Mouse (Mus musculus): ENCODE measurements around the gene Ube2d3. TPM values are rescaled to one million over a fixed set of nuclear protein-coding genes. Genes with fewer than 3 reads are reported as not detected.

Gene Ube2d3
- polyA plus RNA-seq, 1 experiment = 333 TPM

GRCm38 (mm10) chr3:135403856-135404255 lies 34.1 kb upstream of the Ube2d3 start:
- Histone ChIP-seq H3K27ac (ENCODE audit: insufficient read depth, low read depth, low read length) (no peak overlapping the region), H3K27me3 (replicated peaks; ENCODE audit: control insufficient read depth, insufficient read depth, low read length) (no peaks in the 10 kb centered on the region), H3K36me3 (ENCODE audit: control insufficient read depth, insufficient read depth, low read length) (no peaks in the 10 kb centered on the region), H3K4me1 (ENCODE audit: control insufficient read depth, insufficient read depth, low read length) (no peaks in the 10 kb centered on the region), H3K4me3 (ENCODE audit: insufficient read depth, low read depth, low read length) (no peak overlapping the region)
- 69% methylated on average over 5 of the region's 5 CpGs for WGBS
- DNase-seq = no peak
- TF ChIP-seq CTCF (conservative IDR thresholded peaks at IDR 0.05; ENCODE audit: insufficient read depth, insufficient read length, low read depth, low read length) (peak; percentile 28; the same call in 1 of the 2 replicates), POLR2A (IDR thresholded peaks at IDR 0.05; ENCODE audit: low read depth, low read length) (no peak)

DNA sequence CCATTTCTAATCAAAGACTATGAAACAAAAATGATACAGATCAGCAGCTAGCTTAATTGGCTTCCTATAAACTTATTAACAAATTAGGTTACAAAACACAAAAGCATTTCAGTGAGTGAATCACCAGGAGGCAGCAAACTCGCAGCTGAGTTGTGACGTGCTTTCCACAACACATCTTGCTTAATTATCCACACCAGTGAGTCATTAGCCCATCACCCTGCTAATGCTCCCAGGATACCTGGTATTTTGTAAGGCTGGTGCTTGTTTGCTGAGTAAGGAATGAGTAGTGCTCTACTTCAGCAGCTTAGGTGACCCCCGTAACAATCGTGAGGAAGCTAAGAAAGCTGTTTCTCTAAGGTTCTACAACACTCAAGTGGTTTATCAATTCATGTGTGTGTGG lies 33.4 kb upstream of the Ube2d3 start:
- no peak for TF ChIP-seq CTCF (conservative IDR thresholded peaks at IDR 0.05; ENCODE audit: insufficient read depth, insufficient read length, low read depth, low read length)
- TF ChIP-seq POLR2A (IDR thresholded peaks at IDR 0.05; ENCODE audit: low read depth, low read length) = no peak
- Histone ChIP-seq H3K36me3 (ENCODE audit: control insufficient read depth, insufficient read depth, low read length) (no peaks in the 10 kb centered on the region), H3K4me3 (ENCODE audit: insufficient read depth, low read depth, low read length) (no peak overlapping the region), H3K4me1 (ENCODE audit: control insufficient read depth, insufficient read depth, low read length) (no peaks in the 10 kb centered on the region), H3K27me3 (replicated peaks; ENCODE audit: control insufficient read depth, insufficient read depth, low read length) (no peaks in the 10 kb centered on the region), H3K27ac (ENCODE audit: insufficient read depth, low read depth, low read length) (no peak overlapping the region)
- WGBS = 53% methylated on average over 4 of the region's 4 CpGs
- DNase-seq = no peak

DNA sequence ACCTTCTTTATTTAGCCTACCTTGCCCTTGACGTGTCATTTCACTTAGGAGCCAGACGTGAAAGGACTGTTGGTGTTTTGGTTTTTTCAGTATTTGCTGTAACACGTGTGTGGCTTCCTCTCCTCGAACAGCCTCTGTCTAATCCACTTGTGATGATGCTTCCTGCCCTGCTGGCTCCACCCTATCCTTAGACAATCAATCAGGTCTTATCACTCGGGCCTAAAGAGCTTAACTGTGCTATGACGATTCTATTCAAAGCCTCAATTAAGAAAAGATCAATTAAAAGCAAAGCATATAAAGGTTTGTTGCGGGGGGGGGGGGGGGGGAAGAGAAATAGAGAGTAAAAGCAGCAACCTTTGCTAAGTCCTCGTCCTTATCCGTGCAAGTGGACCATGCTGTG lies 30.6 kb upstream of the Ube2d3 start:
- H3K27ac ChIP-seq (ENCODE audit: insufficient read depth, low read depth, low read length) = no peak overlapping the region
- H3K4me1 ChIP-seq (ENCODE audit: control insufficient read depth, insufficient read depth, low read length) = no peaks in the 10 kb centered on the region
- peaks cover 2% of the 10 kb centered on the region; the same call in 1 of the 2 replicates for H3K36me3 ChIP-seq (ENCODE audit: control insufficient read depth, insufficient read depth, low read length)
- no peaks in the 10 kb centered on the region for H3K27me3 ChIP-seq (replicated peaks; ENCODE audit: control insufficient read depth, insufficient read depth, low read length)
- 73% methylated on average over 9 of the region's 9 CpGs for WGBS
- no peak for DNase-seq
- TF ChIP-seq CTCF (conservative IDR thresholded peaks at IDR 0.05; ENCODE audit: insufficient read depth, insufficient read length, low read depth, low read length) = no peak
- TF ChIP-seq POLR2A (IDR thresholded peaks at IDR 0.05; ENCODE audit: low read depth, low read length) = no peak
- no peak overlapping the region for H3K4me3 ChIP-seq (ENCODE audit: insufficient read depth, low read depth, low read length)

DNA sequence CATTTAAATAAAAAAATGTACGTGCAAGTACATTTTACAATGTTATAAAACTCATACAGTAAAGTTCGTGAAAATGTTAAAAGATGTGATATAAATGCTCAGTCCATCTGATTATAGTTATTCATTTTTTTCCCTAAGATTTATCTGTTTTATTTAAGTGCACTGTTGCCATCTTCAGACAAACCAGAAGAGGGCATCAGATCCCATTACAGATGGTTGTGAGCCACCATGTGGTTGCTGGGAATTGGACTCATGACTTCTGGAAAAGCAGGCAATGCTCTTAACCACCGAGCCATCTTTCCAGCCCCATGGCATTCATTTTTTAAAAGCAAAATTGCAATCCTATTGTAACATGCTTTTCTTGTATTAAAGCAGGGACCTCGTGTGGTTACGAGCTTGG lies 28.7 kb upstream of the Ube2d3 start:
- Histone ChIP-seq H3K4me1 (ENCODE audit: control insufficient read depth, insufficient read depth, low read length) (peaks cover 5% of the 10 kb centered on the region), H3K4me3 (ENCODE audit: insufficient read depth, low read depth, low read length) (no peak overlapping the region), H3K27me3 (replicated peaks; ENCODE audit: control insufficient read depth, insufficient read depth, low read length) (no peaks in the 10 kb centered on the region), H3K36me3 (ENCODE audit: control insufficient read depth, insufficient read depth, low read length) (peaks cover 2% of the 10 kb centered on the region; the same call in 1 of the 2 replicates), H3K27ac (ENCODE audit: insufficient read depth, low read depth, low read length) (no peak overlapping the region)
- WGBS = 98% methylated on average over 5 of the region's 5 CpGs
- TF ChIP-seq CTCF (conservative IDR thresholded peaks at IDR 0.05; ENCODE audit: insufficient read depth, insufficient read length, low read depth, low read length) (peak; percentile 10; the same call in 1 of the 2 replicates), POLR2A (IDR thresholded peaks at IDR 0.05; ENCODE audit: low read depth, low read length) (no peak)
- DNase-seq = no peak

DNA sequence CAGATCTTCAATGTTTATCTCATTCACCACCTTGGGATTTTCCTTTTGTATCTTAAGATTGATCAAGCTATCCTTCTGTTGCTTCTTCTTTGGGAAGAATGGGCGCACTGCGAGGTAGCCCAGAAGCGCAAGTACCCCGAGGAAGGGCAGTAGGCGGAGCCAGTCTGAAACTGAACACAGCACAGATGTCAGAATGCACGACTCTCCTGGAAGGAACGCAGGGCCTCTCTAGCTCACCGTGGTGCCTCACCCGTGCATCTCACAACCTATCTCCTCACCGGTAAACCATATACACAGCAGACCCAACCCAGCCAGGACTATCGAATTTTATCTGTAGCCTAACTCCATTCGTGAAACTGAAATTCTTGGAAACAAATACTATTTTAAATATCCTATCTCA lies 26.9 kb upstream of the Ube2d3 start:
- Histone ChIP-seq H3K27ac (ENCODE audit: insufficient read depth, low read depth, low read length) (no peak overlapping the region), H3K36me3 (ENCODE audit: control insufficient read depth, insufficient read depth, low read length) (peaks cover 2% of the 10 kb centered on the region; the same call in 1 of the 2 replicates), H3K27me3 (replicated peaks; ENCODE audit: control insufficient read depth, insufficient read depth, low read length) (no peaks in the 10 kb centered on the region), H3K4me1 (ENCODE audit: control insufficient read depth, insufficient read depth, low read length) (peaks cover 5% of the 10 kb centered on the region), H3K4me3 (ENCODE audit: insufficient read depth, low read depth, low read length) (no peak overlapping the region)
- TF ChIP-seq POLR2A (IDR thresholded peaks at IDR 0.05; ENCODE audit: low read depth, low read length) (no peak), CTCF (conservative IDR thresholded peaks at IDR 0.05; ENCODE audit: insufficient read depth, insufficient read length, low read depth, low read length) (no peak)
- no peak for DNase-seq
- WGBS = 93% methylated on average over 12 of the region's 12 CpGs

GRCm38 (mm10) chr3:135411824-135412223 lies 26.1 kb upstream of the Ube2d3 start:
- 76% methylated on average over 9 of the region's 9 CpGs for WGBS
- Histone ChIP-seq H3K27me3 (replicated peaks; ENCODE audit: control insufficient read depth, insufficient read depth, low read length) (no peaks in the 10 kb centered on the region), H3K27ac (ENCODE audit: insufficient read depth, low read depth, low read length) (no peak overlapping the region), H3K4me3 (ENCODE audit: insufficient read depth, low read depth, low read length) (no peak overlapping the region), H3K4me1 (ENCODE audit: control insufficient read depth, insufficient read depth, low read length) (peaks cover 5% of the 10 kb centered on the region), H3K36me3 (ENCODE audit: control insufficient read depth, insufficient read depth, low read length) (peaks cover 2% of the 10 kb centered on the region; the same call in 1 of the 2 replicates)
- no peak for DNase-seq
- no peak for TF ChIP-seq CTCF (conservative IDR thresholded peaks at IDR 0.05; ENCODE audit: insufficient read depth, insufficient read length, low read depth, low read length)
- TF ChIP-seq POLR2A (IDR thresholded peaks at IDR 0.05; ENCODE audit: low read depth, low read length) = no peak

DNA sequence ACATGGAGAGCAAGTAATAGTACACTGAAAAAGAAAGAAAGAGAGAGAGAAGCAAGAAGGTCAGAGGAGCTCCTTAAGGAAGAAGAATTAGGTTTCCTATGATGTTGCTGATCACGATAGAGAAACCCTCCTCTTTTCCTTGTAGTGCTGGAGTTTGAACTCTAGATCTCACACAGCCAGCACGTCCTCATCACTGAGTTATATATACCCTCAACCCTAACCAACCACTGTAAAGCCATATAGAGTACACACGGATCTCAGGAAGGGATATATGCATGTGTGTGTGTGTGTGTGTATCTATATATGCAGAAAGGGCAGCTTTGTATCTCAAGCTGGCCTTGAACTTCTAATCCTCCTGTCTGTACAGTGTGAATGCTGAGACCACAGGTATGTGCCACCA lies 20.7 kb upstream of the Ube2d3 start:
- Histone ChIP-seq H3K27ac (ENCODE audit: insufficient read depth, low read depth, low read length) (no peak overlapping the region), H3K4me1 (ENCODE audit: control insufficient read depth, insufficient read depth, low read length) (peaks cover 8% of the 10 kb centered on the region), H3K36me3 (ENCODE audit: control insufficient read depth, insufficient read depth, low read length) (no peaks in the 10 kb centered on the region), H3K27me3 (replicated peaks; ENCODE audit: control insufficient read depth, insufficient read depth, low read length) (no peaks in the 10 kb centered on the region), H3K4me3 (ENCODE audit: insufficient read depth, low read depth, low read length) (no peak overlapping the region)
- no peak for DNase-seq
- TF ChIP-seq POLR2A (IDR thresholded peaks at IDR 0.05; ENCODE audit: low read depth, low read length) = no peak
- no peak for TF ChIP-seq CTCF (conservative IDR thresholded peaks at IDR 0.05; ENCODE audit: insufficient read depth, insufficient read length, low read depth, low read length)
- WGBS = 66% methylated on average over 3 of the region's 3 CpGs
